Mouse (Mus musculus) testis, postnatal 10 days (tissue): ENCODE data around the gene Morn2.
A peak's percentile ranks its signal among the peaks of the same experiment; 100 is the strongest.
"Not testable (repeated sequence)": the region's sequence is repeated elsewhere in the genome, so short reads cannot be mapped to it uniquely, and the experiment has no call there.

Source experiments
- DNase-seq: peaks from one replicate; pipeline ENCODE4 v3.0.0; 2021; ENCODE audit warnings: low spot score

Morn2 gene

DNA sequence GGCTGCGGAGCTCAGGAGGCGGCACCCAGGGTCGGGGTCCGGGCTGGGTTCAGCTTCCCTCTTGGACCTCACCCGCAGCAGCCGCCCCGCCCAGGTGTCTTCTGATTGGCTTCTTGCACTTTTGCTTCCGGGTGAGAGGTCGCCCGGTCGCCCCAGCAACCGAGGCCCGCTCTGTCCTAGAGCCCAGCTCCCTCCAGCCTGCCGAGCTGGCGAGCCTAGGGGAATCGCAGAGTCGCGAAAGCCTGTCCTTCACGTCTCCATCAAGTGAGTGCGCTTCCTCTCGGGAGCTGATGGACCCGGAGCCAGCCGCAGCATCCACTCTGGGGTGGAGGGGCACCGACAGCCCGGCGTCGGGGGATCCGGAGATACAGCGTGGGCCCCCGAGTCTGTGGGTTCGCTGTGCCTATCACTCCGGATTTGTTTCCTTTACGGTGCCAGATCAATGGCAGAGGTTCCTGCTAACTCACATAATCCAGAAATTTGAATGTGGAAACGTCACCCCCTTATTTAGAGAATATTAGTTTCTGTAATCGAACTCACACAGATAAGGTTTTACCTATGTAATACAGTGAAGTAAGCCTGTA, at the start of gene Morn2, which contains the start of gene Dhx57:
Gene Morn2 (plus strand): TSS at position 130 of the 584 bp plus-strand sequence.
Gene Dhx57 (minus strand): TSS at position 403 of the 584 bp plus-strand sequence.
- peak; percentile 99 for DNase-seq

DNA sequence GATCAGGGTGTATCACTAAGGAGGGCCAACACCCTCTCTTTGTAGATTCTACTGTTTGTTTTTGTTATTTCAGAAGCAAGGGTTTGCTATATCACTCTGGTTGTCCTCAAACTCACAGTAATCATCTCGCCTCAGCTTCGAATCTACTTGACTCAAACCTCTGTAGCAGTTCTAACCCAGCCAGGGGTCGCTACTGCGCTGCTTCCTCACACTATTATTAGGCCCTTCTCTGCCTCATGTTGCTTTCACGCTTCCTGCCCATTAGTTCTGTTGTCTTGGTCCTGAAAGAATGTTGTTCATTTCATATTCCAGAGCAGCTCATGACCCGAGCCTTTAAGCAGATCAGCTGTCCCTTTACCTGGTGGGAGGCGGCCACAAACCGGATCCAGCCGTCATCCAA, 48.4 kb upstream of the Morn2 start:
- no peak for DNase-seq

GRCm38 (mm10) chr17:80243116-80243515, 46.9 kb upstream of the Morn2 start:
- DNase-seq = no peak

GRCm38 (mm10) chr17:80252757-80253525, 37.1 kb upstream of the Morn2 start:
- no peak for DNase-seq

DNA sequence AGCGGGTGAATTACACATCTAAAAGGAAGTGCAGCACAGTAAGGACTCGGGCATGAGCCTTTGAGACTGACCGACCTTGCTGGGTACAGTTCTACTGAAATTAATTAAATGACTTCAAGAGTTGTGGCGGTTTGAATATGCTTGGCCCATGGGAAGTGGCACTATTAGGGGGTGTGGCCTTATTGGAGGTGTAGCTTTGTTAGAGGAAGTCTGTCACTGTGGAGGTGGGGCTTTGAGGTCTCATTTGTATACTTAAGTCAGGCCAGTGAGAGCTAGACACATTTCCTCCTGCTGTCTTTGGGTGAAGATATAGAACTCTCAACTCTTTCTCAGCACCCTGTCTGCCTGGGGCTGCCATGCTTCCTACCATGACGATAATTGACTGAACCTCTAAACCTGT, 35.6 kb upstream of the Morn2 start:
- no peak for DNase-seq

DNA sequence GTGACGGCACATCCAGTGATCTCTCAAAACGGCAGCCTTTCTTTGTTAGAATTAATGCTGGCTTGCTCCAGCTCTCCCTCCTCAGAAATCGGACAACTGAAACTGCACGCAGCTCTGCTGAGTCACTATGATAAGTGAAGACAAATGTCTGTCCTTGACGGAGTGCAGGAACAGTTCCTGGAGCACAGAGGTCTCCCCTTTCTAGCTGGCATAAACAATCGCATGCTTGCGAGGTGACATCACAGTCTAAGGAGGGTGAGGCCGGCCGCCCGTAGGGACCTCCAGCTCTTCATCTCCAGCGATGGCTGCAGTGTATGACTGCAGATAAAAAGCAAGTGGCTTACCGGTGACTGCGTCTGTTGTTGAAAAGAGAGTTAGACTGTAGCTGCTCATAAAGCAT, 34.8 kb upstream of the Morn2 start:
- DNase-seq = peak; percentile 68

GRCm38 (mm10) chr17:80267065-80267464, 22.9 kb upstream of the Morn2 start:
- DNase-seq = no peak

- DNase-seq = no peak
Observed at GRCm38 (mm10) chr17:80268151-80268550, 21.9 kb upstream of the Morn2 start.

DNA sequence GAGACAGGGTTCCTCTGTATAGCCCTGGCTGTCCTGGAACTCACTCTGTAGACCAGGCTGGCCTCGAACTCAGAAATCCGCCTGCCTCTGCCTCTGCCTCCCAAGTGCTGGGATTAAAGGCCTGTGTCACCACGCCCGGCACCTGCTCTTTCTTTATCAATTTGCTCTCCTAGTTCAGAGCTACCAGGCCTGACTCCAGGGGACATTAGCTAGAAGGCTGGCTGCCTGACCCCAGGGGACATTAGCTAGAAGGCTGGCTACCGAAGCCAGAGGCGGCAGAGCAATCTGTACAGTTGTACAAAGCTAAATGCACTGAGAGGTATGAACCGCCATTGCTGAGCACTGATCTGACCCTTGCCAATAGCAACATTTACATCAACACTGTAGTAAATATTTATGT, 19.4 kb upstream of the Morn2 start:
- not testable (repeated sequence) for DNase-seq

DNA sequence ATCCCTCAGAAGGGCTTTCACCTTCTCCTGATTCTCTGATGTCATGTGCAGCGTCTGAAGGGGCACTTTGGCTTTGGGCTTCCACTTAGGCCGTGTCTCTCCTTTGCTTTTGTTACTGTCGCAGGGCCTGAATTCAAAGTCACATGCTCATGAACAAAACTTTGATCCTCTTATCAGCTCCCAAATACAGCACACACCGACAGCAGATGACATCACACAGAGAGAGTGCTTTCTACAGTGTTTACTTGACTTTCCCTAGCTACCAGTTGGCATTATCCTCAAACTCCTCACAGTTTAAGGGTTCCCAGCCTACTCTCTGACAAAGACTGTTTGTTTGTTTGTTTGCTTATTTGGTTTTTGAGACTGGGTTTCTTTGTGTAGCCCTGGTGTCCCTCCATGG, 11.7 kb upstream of the Morn2 start:
- DNase-seq = no peak

DNA sequence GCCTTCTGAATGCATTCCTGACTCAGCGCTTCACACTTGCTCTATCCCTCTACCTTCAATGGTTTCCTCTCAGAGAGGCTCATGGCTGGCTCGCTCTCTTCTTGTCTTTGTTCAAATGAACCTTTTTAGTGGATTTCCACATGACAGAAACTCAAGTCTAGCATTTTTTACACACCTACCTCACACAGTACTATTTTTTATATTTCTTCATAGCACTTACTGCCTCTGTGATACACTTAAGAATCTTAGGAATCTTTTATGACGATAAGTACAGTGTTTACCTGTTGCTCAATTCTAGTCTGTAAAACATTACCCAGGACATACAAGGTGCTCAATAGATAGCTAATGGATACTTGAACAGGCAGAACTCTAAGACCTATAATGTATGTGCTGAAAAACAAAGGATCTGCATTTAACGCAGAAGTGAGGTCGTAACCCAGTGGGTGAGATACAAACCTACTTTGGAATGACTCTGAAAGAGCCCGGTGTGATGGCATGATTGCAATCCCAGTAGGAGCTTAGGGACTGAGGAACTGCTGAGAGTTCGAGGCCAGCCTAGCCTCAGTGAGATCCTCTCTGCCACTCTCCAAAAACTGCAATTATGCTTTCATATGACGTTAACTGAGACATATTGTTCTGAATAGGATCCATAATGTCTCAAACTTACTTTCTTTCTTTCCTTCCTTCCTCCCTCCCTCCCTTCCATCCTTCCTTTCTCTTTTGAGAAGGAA, 10.5 kb upstream of the Morn2 start:
- DNase-seq = peak; percentile 27

GRCm38 (mm10) chr17:80284446-80284845, 5.6 kb upstream of the Morn2 start:
- DNase-seq = no peak

GRCm38 (mm10) chr17:80288012-80288411, 2.0 kb upstream of the Morn2 start:
- DNase-seq = no peak

DNA sequence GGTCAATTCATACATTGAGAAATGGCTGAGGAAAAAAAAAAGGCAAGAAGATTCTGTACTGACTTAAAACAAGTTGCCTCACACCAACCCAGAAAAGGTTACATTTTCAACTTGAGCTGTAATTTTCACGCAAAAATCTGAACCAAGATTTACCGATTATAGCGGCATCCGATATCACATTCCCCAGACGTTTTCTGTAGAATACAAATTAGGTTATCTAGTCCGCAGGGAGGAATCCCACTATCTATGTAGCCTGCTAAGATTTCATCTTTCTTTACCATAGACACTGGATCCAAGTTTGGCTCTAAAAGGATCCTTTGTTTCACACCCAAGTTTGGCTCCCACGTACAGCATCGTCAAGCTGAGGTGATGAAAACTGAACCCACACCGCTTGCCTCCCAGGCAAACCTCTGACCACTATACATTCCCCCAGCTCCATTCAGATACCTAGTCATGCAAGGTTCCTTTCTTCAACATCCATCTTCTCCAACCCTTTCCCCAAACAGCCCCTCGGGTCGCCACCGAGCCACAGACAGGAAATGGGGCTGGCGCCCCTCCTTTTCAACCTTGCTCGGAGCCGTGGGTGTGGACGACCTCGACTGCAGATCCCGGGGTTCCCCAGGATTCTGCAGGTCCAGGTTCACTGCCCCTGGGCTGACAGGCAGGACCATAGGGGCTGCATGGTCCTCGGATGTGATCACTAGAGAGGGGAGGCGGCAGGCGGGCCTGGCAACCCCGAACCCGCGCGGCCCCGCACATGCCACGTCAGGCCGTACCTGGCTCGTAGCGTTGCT, 526 bp upstream of the Morn2 start:
- no peak for DNase-seq

DNA sequence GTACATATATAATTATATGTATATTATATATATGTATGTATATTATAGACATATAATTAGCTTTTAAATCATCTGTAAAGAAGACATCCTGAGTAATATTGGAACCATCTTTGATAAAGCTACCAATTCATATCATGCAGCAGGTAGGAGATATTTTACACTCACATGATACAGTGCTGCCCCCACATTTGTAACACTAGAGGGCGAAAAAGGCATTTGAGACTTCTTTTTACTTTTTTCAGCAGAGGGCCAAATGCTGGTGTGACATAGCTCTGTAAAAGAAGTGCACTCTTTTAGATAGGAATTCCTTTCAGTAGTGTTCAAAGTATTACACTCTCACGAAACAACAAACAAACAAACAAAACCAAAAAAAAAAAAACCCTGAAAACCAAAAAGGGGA, 1.1 kb downstream of the Morn2 start:
- peak; percentile 33 for DNase-seq

DNA sequence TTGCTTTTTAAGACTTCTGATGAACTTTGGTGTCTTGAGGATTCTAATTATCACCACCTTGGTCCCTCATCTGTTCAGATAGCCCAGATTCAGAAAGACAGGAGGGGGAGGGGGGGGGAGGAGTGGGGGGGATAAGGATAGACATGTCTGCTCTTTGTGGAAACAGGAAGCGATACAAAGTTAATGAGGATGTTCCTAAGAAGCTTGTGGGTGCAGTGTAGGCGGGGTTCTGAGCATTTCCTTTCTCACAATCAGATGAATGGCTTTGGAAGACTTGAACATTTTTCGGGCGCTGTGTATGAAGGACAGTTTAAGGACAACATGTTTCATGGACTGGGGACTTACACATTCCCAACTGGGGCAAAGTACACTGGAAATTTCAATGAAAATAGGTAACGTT, 5.3 kb downstream of the Morn2 start:
- no peak for DNase-seq

DNA sequence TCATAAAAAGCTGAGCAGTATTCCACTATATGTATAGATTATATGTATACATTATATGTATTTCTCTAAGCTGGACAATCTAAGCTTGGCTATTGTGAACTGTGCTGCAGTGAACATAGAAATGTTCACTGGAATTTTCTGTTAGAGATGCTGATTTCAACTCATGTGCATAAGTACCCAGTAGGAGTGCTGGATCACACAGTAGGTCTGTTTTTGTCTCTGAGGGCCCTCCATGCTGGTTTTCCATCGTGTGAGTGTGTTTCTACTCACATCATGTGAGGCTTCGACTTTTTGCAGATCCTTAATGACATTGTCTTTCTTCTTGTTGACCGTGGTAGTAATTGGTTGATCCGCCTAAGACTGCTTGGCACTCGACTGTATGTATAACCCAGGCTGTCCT, 8.8 kb downstream of the Morn2 start:
- no peak for DNase-seq

- DNase-seq = no peak
Observed at GRCm38 (mm10) chr17:80307251-80307650, 17.2 kb downstream of the Morn2 start, which contains the start of gene Arhgef33. Gene Arhgef33, plus strand, starts transcription at chr17:80307407.

GRCm38 (mm10) chr17:80311761-80312160, 21.8 kb downstream of the Morn2 start:
- no peak for DNase-seq

DNA sequence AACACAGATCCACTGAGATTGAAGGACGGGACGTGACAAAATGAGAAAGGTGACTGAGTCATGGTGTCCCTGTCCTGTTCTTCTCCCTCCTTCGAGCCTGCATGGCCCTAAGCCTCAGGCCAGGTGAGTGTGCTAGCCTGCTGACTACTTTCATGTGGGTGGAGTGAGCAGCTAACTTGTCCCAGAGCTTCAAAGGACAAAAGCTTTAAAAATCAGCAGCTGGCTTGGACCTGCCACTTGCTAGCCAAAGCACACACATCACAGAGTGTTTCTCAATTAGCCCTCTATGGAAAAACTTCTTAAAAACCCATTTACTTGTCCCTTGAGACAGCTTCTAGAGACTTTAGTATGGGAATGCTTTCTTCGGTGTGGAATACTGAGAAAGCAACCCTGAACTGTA, 22.4 kb downstream of the Morn2 start:
- DNase-seq = no peak

GRCm38 (mm10) chr17:80322228-80322627, 32.2 kb downstream of the Morn2 start:
- DNase-seq = no peak

GRCm38 (mm10) chr17:80323015-80323414, 33.0 kb downstream of the Morn2 start:
- no peak for DNase-seq
